Mouse (Mus musculus) midbrain, embryonic 14.5 days (tissue): Measurements from ENCODE around the gene Adm2. TPM values are rescaled to one million over a fixed set of nuclear protein-coding genes. Genes with fewer than 3 reads are reported as not detected.

ENCODE experiments used
- ATAC-seq: fragments of 200-750 bp; cut with Nextera tagmentation; 2 replicates; pipeline ENCODE4 v1.8.0; 2017; ENCODE audit warnings: moderate number of reproducible peaks, moderate library complexity; ENCODE audit not compliant: low FRiP score, low TSS enrichment
- DNase-seq: peaks from one replicate; pipeline ENCODE4 v3.0.0-alpha.2; 2015
- H3K27ac ChIP-seq: fragments of 300-500 bp; sonication (generic); replicated peaks from 2 replicates; pipeline ENCODE4 v1.5.1; 2014; ENCODE audit warnings: mild to moderate bottlenecking, low read depth, low read length, moderate library complexity
- H3K27me3 ChIP-seq: fragments of 300-500 bp; sonication (generic); 2 replicates; pipeline ENCODE4 v1.6.1; 2014; ENCODE audit warnings: low read length, control low read depth, mixed read lengths; ENCODE audit not compliant: control insufficient read depth, insufficient read depth
- H3K36me3 ChIP-seq: fragments of 300-500 bp; sonication (generic); 2 replicates; pipeline ENCODE4 v1.6.1; 2014; ENCODE audit warnings: low read length, control low read depth; ENCODE audit not compliant: control insufficient read depth, insufficient read depth
- H3K4me1 ChIP-seq: fragments of 300-500 bp; sonication (generic); 2 replicates; pipeline ENCODE4 v1.6.1; 2014; ENCODE audit warnings: mild to moderate bottlenecking, antibody characterized with exemption, low read length, control low read depth; ENCODE audit not compliant: control insufficient read depth, insufficient read depth
- H3K4me2 ChIP-seq: fragments of 300-500 bp; sonication (generic); 2 replicates; pipeline ENCODE4 v1.6.1; 2014; ENCODE audit warnings: mild to moderate bottlenecking, low read length, moderate library complexity
- H3K4me3 ChIP-seq: fragments of 300-500 bp; sonication (generic); replicated peaks from 2 replicates; pipeline ENCODE4 v1.5.1; 2014; ENCODE audit warnings: low read depth, low read length
- H3K9ac ChIP-seq: fragments of 300-500 bp; sonication (generic); replicated peaks from 2 replicates; pipeline ENCODE4 v1.6.1; 2014; ENCODE audit warnings: mild to moderate bottlenecking, low read length, moderate library complexity
- H3K9me3 ChIP-seq: fragments of 300-500 bp; sonication (generic); 2 replicates; pipeline ENCODE4 v1.6.1; 2016; ENCODE audit warnings: low read length, control low read depth, mixed read lengths; ENCODE audit not compliant: control insufficient read depth
- WGBS: fragments of 180-500 bp; shearing (Covaris S2); extraction: QIAGEN DNeasy Blood & Tissue Kit; methylation state at CpG from one replicate; pipeline ENCODE4 v1.1.7; 2014; 5-methylcytosine and 5-hydroxymethylcytosine counted together
- microRNA-seq: library from miRNA; unstranded; fragments of <30 nt; microRNA quantifications from one replicate; pipeline ENCODE4, GENCODE M21; 2016
- polyA plus RNA-seq: library from polyadenylated mRNA; unstranded; fragments of >200 nt; fragmentation: Nextera tagmentation; extraction: Ambion mirVana; gene quantifications from 2 replicates; pipeline ENCODE4 v1.2.1, GENCODE M21; 2014

Gene Adm2
- polyA plus RNA-seq, 1 experiment from 2014 or later = not detected

GRCm38 (mm10) chr15:89373762-89374248, 51.3 kb downstream of the Adm2 start, which contains the start of gene Sco2:
Gene Sco2, minus strand, starts transcription at chr15:89373846.
- H3K27me3 ChIP-seq = peaks cover 29% of the 10 kb centered on the region
- peaks cover 40% of the 10 kb centered on the region for H3K36me3 ChIP-seq
- H3K27ac ChIP-seq = peak within 1 kb of the TSS; percentile 93
- peak within 1 kb of the TSS; percentile 87 for H3K4me2 ChIP-seq
- DNase-seq = peak; percentile 96
- peak; percentile 85 for ATAC-seq
- H3K9ac ChIP-seq = peak within 1 kb of the TSS; percentile 81
- WGBS = under 1% methylated on average over 42 of the region's 42 CpGs
- no peaks in the 10 kb centered on the region for H3K9me3 ChIP-seq
- H3K4me1 ChIP-seq = peaks cover 13% of the 10 kb centered on the region
- H3K4me3 ChIP-seq = peak within 1 kb of the TSS; percentile 70

Small RNAs within 50 kb of the gene (microRNA-seq; reads per million reads assigned to microRNA genes)
- gene Mir6959 = 0.88 reads per million

Other genes starting within 250 kb of the Adm2 start
- gene Trabd, start 247.6 kb upstream of the Adm2 start, polyA plus RNA-seq = 38.7 and 39.7 TPM in 2 replicates
- 23.8 and 23.9 TPM in 2 replicates for gene Selenoo, start 233.6 kb upstream of the Adm2 start, polyA plus RNA-seq
- gene Tubgcp6, start 199.6 kb upstream of the Adm2 start, polyA plus RNA-seq = 18.0 and 18.2 TPM in 2 replicates
- gene Hdac10, start 194.0 kb upstream of the Adm2 start, polyA plus RNA-seq = 18.2 and 20.3 TPM in 2 replicates
- 4.1 and 4.6 TPM in 2 replicates for gene Mapk12, start 182.0 kb upstream of the Adm2 start, polyA plus RNA-seq
- gene Mapk11, start 173.1 kb upstream of the Adm2 start, polyA plus RNA-seq = 23.7 and 27.9 TPM in 2 replicates
- gene Plxnb2, start 141.9 kb upstream of the Adm2 start, polyA plus RNA-seq = 86.4 and 107 TPM in 2 replicates
- 85.2 and 117 TPM in 2 replicates for gene Dennd6b, start 126.2 kb upstream of the Adm2 start, polyA plus RNA-seq
- gene Ppp6r2, start 111.2 kb upstream of the Adm2 start, polyA plus RNA-seq = 88.6 and 90.0 TPM in 2 replicates
- 103 and 109 TPM in 2 replicates for gene Sbf1, start 7.4 kb upstream of the Adm2 start, polyA plus RNA-seq
- not detected in 2 replicates for gene Miox, start 11.7 kb downstream of the Adm2 start, polyA plus RNA-seq
- gene Lmf2, start 32.9 kb downstream of the Adm2 start, polyA plus RNA-seq = 18.3 and 23.9 TPM in 2 replicates
- gene Ncaph2, start 33.0 kb downstream of the Adm2 start, polyA plus RNA-seq = 106 and 111 TPM in 2 replicates
- gene Sco2, start 51.1 kb downstream of the Adm2 start, polyA plus RNA-seq = 12.2 and 20.7 TPM in 2 replicates
- gene Tymp, start 54.3 kb downstream of the Adm2 start, polyA plus RNA-seq = 2.7 and 3.0 TPM in 2 replicates
- 0.74 and 0.82 TPM in 2 replicates for gene Odf3b, start 56.6 kb downstream of the Adm2 start, polyA plus RNA-seq
- 0.08 TPM in 1 of 2 replicates, not detected in the other for gene Klhdc7b, start 62.2 kb downstream of the Adm2 start, polyA plus RNA-seq
- gene Syce3, start 87.8 kb downstream of the Adm2 start, polyA plus RNA-seq = not detected in 2 replicates
- gene Cpt1b, start 103.1 kb downstream of the Adm2 start, polyA plus RNA-seq = 0.97 and 1.5 TPM in 2 replicates
- gene C730034F03Rik, start 106.9 kb downstream of the Adm2 start, polyA plus RNA-seq = 3.5 and 4.6 TPM in 2 replicates
- not detected in 2 replicates for gene Gm44502, start 107.0 kb downstream of the Adm2 start, polyA plus RNA-seq
- gene Chkb, start 107.2 kb downstream of the Adm2 start, polyA plus RNA-seq = 76.3 and 84.0 TPM in 2 replicates
- 57.6 and 61.6 TPM in 2 replicates for gene Mapk8ip2, start 131.2 kb downstream of the Adm2 start, polyA plus RNA-seq
- 16.0 and 21.7 TPM in 2 replicates for gene Arsa, start 154.7 kb downstream of the Adm2 start, polyA plus RNA-seq
- 9.9 and 11.5 TPM in 2 replicates for gene Shank3, start 176.9 kb downstream of the Adm2 start, polyA plus RNA-seq
- 2.1 and 2.3 TPM in 2 replicates for gene Acr, start 245.6 kb downstream of the Adm2 start, polyA plus RNA-seq